ENCODE assay signal across 9 mouse cellular contexts in genomic region chr15:84414040-84414848, GRCm38 (mm10). TPM values are rescaled to one million over a fixed set of nuclear protein-coding genes. Genes with fewer than 3 reads are reported as not detected.
DNase-seq lines count a peak whose midpoint lies in the region; ATAC-seq and TF ChIP-seq lines count a peak whose summit lies in the region.
"Had no signal": no experiment of that assay in that cellular context is flagged by ENCODE, and none has a peak within 500 bp of the region (broad histone marks: within the 10 kb centered on the region; RNA-seq: fewer than 3 reads in every experiment).

No protein-coding gene starts in this region.

- no peak overlapping the region; the same call in 1 of the 2 replicates for H3K27ac ChIP-seq in embryonic facial prominence, embryonic 13.5 days
- H3K27ac ChIP-seq in intestine, embryonic 16.5 days (ENCODE audit: low read length): 0 out of 2 replicates have a peak overlapping the region, but pooled peaks have one; percentile 29
- H3K27ac ChIP-seq in midbrain, embryonic 15.5 days: peak overlapping the region; percentile 74

- H3K9ac ChIP-seq in embryonic facial prominence, embryonic 13.5 days: peak overlapping the region; percentile 21; the same call in 1 of the 2 replicates
- H3K9ac ChIP-seq in intestine, embryonic 16.5 days (ENCODE audit: low read depth, low read length): no peak overlapping the region
- H3K9ac ChIP-seq in midbrain, embryonic 15.5 days: no peak overlapping the region

- DNase-seq in brain, embryonic 14.5 days (ENCODE audit: low read depth): peak; percentile 97
- no peak for DNase-seq in thymus, postnatal 25 days
- DNase-seq in testis, postnatal 10 days (ENCODE audit: low spot score): no peak
- no peak for DNase-seq in thymus, postnatal 14 days
- no peak for DNase-seq in B cell, adult 2 months

- H3K4me1 ChIP-seq in embryonic facial prominence, embryonic 13.5 days: peaks cover 46% of the 10 kb centered on the region
- H3K4me1 ChIP-seq in intestine, embryonic 16.5 days (ENCODE audit: control insufficient read depth, insufficient read depth, low read length): no peaks in the 10 kb centered on the region
- H3K4me1 ChIP-seq in midbrain, embryonic 15.5 days: peaks cover 51% of the 10 kb centered on the region

- TF ChIP-seq POLR2A in brain, embryonic 14.5 days (IDR thresholded peaks at IDR 0.05; ENCODE audit: borderline replicate concordance, extremely low read depth, insufficient read depth, insufficient read length, poor library complexity, severe bottlenecking): no peak

- H3K27me3 ChIP-seq in embryonic facial prominence, embryonic 13.5 days: peaks cover 23% of the 10 kb centered on the region
- H3K27me3 ChIP-seq in intestine, embryonic 16.5 days (replicated peaks; ENCODE audit: control insufficient read depth, insufficient read depth, low read length): no peaks in the 10 kb centered on the region
- no peaks in the 10 kb centered on the region for H3K27me3 ChIP-seq in midbrain, embryonic 15.5 days (replicated peaks)

- H3K4me3 ChIP-seq in embryonic facial prominence, embryonic 13.5 days: no peak overlapping the region
- H3K4me3 ChIP-seq in intestine, embryonic 16.5 days (ENCODE audit: low read length): no peak overlapping the region
- no peak overlapping the region for H3K4me3 ChIP-seq in midbrain, embryonic 15.5 days
- H3K4me3 ChIP-seq: erythroblast, embryonic 14.5 days had no signal

- WGBS in embryonic facial prominence, embryonic 13.5 days: 48% methylated on average over 9 of the region's 9 CpGs
- 36% methylated on average over 9 of the region's 9 CpGs for WGBS in intestine, embryonic 16.5 days
- 17% methylated on average over 9 of the region's 9 CpGs for WGBS in midbrain, embryonic 15.5 days

- no peak for TF ChIP-seq CTCF in brain, embryonic 14.5 days (IDR thresholded peaks at IDR 0.05; ENCODE audit: borderline replicate concordance, extremely low read depth, insufficient read depth, insufficient read length)

- no peak for ATAC-seq in embryonic facial prominence, embryonic 13.5 days (ENCODE audit: insufficient number of reproducible peaks, insufficient read depth, low FRiP score, low TSS enrichment, low read depth)
- ATAC-seq in intestine, embryonic 16.5 days: no peak
- ATAC-seq in midbrain, embryonic 15.5 days (replicated peaks): peak; percentile 29

- no peaks in the 10 kb centered on the region for H3K36me3 ChIP-seq in embryonic facial prominence, embryonic 13.5 days
- H3K36me3 ChIP-seq in intestine, embryonic 16.5 days (ENCODE audit: control insufficient read depth, insufficient read depth, low read length): no peaks in the 10 kb centered on the region
- H3K36me3 ChIP-seq in midbrain, embryonic 15.5 days (replicated peaks): 0 out of 2 replicates have a peak, but pooled peaks cover 4% of the 10 kb centered on the region

- H3K4me2 ChIP-seq in embryonic facial prominence, embryonic 13.5 days: no peak overlapping the region
- no peak overlapping the region for H3K4me2 ChIP-seq in intestine, embryonic 16.5 days (ENCODE audit: low read depth, low read length)
- H3K4me2 ChIP-seq in midbrain, embryonic 15.5 days: no peak overlapping the region

- no peaks in the 10 kb centered on the region for H3K9me3 ChIP-seq in embryonic facial prominence, embryonic 13.5 days
- no peaks in the 10 kb centered on the region for H3K9me3 ChIP-seq in intestine, embryonic 16.5 days (ENCODE audit: control insufficient read depth, low read length)
- H3K9me3 ChIP-seq in midbrain, embryonic 15.5 days: no peaks in the 10 kb centered on the region

RNA-seq across cellular contexts. Expression of gene Shisal1, which starts 32.7 kb away (rescaled TPM):
- 28.5 and 36.5 TPM in 2 replicates for polyA plus RNA-seq in brain, embryonic 14.5 days (2012; rRNA removed)
- 1.3 and 2.4 TPM in 2 replicates for polyA plus RNA-seq in embryonic facial prominence, embryonic 13.5 days (2015; fragmentation: Nextera tagmentation; extraction: Ambion mirVana)
- 0.77 and 0.93 TPM in 2 replicates for polyA plus RNA-seq in intestine, embryonic 16.5 days (2015; fragmentation: Nextera tagmentation; extraction: Ambion mirVana)
- 19.4 and 21.2 TPM in 2 replicates for polyA plus RNA-seq in midbrain, embryonic 15.5 days (2015; fragmentation: Nextera tagmentation; extraction: Ambion mirVana)
- polyA plus RNA-seq: erythroblast, embryonic 14.5 days had no signal
